Mouse (Mus musculus): Measurements from ENCODE around the gene Mitf.

The Mitf gene

DNA sequence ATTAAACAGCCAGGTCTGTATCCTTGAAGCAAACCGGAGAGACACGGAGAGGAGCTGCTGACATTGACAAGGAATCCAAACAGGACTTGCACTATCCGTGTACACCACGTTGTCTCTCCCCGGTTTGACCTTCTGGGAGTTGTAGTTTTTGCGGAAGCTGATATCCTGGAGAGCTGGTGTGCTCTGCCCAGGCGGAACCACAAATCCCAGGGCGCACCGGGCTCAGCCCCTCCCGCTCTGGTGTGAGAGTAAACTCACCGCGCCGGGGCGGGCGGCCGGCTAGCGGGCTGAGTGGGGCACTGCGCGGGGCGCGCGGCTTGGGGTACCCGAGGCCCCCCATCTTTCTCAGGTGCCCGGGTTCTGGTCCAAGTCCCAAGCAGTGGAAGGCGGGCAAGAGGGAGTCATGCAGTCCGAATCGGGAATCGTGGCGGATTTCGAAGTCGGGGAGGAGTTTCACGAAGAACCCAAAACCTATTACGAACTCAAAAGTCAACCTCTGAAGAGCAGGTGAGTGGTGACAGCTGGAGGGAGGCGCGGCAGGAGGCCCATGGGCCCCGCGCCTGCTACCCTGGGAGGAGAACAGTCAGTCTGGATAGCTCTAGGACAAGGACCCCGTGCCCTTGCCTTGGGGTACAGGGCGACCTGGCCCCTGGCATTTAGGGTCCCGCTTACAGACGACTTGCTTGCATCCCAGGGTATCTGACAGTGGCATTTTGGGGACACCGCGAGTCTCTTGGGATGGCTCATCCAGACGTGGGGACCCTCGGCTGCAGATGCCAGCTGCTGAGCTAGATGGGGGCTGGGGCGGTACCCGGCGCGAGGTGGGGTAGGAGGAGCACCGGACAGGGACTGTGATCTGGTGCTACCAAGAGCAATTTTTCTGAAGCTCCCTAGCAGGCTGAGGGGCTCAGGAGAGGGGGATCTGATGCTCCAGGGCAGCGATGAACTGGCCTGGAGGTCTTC lies at the start of gene Mitf:
Mitf (plus strand) TSS at position 272 of the 963 bp plus-strand sequence.
- DNase-seq (ENCODE audit: low spot score): peak; percentile 80

DNA sequence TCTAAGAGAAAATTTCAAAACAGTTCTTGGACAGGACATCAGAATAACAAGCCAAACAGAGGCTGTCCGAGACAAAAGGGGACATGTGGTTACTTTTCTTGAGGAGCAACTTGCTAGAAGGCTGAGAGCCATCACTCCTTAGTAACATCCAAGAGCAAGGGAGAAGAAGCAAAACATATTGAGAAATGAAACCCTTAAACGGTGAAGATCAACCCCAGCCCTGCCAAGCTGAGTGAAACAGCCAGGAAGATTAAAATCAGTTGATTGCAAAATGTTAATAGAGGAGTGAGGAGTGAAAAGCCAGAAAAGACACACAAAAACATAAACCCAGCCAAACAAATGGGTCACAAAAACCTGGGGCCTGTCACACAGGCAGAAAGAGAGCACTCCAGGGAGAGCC lies 49.5 kb upstream of the Mitf start:
- DNase-seq (ENCODE audit: low spot score): no peak

DNA sequence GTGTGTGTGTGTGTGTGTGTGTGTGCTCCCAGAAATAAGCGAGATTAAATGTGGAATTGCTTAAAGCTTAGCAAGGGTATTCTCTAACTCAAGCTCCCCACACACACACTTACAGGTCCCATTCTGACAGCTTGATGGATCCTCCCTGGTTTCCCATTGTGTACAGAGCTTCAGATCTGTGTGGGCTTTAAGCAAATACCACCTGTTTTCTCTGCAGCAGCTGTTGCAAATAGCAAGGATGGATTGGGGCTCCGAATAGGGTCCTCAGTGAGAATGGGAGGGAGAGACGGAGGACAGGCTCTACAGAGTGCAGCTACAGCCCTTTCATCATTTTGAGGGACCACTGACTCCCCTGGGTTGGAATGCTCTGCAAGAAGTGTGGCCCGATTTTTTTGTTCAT lies 48.0 kb upstream of the Mitf start:
- no peak for DNase-seq (ENCODE audit: low spot score)

DNA sequence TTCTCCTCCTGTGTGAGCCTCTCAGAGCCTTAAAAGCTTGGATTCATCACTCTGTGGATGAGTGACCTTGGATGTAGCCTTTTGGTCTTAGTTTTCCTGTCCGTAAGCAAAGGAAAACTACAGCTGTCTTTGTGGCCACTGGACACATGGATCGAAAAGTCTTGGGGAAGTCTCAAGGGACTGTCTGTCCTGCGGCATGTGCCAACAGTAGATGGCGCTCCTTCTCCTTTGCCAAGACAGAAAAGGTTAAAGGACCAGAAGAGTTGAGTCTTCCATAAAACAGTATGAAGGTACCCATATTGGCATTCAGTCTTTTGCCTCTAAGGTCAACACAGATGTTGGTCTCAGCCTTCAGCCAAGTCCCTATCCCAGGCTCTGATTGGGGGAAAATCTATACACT lies 47.6 kb upstream of the Mitf start:
- no peak for DNase-seq (ENCODE audit: low spot score)

DNA sequence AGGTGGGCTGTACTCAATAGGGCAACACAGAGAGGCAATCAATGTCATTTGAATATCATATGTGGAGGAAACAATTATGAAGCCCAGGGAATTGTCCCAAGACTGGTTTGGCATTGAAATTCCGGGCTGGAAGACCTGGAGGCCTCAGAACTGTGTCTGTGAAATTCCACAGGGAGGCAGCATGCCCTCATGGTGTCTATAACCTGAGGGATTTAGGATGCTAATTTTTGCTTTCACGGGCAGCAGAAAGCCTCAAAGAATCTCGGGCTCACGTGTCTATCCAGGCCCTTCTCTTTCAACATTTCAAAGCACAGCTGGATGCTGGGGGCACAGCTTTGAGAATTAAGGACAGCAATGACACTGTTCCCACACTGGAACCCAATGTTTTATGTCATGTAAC lies 45.5 kb upstream of the Mitf start:
- DNase-seq (ENCODE audit: low spot score): no peak

DNA sequence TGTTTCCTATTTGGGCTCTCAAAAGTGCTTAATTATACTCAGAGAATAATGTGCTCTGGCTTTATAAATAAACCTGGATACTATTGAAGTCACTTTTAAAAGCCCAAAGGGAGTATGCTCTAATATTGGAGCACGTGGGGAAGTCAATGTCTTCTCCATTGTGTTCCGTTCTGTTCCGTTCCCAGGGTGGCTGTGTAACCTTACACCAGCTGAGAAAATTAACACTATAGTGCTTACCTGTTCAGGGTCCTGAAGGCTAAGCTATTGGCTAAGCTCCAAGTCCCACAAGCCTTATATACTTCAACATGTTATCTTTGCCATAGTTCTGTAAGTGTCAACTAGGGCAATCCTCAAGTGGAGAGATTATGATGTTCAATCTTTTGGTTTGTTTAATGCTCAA lies 42.9 kb upstream of the Mitf start:
- DNase-seq (ENCODE audit: low spot score): no peak

DNA sequence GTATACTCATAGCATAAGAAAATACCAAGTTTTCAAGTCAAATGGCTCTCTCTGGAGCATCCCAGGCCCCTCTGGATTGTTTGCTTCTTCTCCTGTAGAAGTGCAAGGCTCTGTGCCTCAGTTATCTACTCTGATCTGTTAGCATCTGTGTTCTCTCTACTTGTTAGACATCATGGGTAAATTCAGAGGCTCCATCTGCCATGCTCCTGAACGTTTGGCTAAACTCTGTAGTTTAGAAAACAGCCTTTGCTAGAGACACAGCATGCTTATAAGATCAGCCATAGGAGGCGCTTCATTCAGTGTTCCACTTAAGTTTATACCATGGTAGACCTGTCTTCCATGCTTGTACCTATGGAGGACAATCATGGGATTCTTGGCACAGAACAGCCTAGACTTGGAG lies 39.0 kb upstream of the Mitf start:
- DNase-seq (ENCODE audit: low spot score): no peak

DNA sequence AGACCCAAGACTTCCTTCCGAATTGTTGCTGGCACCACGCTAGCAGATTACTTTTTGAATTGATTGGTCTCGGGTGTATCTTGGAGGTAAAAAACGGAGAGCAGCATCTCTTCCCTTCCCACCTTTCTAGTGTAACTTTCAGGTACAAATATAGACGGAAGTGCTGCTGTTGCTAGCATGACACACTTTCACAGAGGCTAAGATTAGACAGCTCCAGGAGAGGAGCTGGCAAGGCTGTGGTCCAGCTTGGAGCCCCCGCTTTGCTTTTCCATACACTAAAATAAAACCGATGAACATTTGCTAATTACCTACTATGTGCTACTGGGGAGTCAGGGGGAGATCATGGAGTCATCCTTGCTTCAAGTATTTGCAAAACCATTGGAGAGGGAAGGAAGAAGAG lies 37.3 kb upstream of the Mitf start:
- no peak for DNase-seq (ENCODE audit: low spot score)

DNA sequence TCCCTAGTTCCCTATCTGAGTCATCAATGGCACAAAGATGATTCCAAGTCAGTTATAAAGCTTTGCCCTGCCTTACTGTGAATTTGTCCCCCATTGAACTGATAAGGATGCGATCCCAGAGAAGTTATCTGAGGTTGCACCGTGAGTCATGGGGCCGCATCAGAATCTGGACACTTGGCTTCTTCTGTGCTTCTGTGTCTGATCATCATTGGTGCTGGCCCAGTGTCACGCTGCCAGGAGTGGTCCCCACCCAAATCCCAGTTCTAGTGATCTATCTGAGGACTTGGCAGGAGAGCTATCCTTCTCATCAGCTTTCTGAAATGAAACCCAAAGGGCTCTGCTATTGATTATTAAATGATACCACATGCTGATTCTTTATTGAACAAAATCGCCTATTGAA lies 25.5 kb upstream of the Mitf start:
- DNase-seq (ENCODE audit: low spot score): no peak

DNA sequence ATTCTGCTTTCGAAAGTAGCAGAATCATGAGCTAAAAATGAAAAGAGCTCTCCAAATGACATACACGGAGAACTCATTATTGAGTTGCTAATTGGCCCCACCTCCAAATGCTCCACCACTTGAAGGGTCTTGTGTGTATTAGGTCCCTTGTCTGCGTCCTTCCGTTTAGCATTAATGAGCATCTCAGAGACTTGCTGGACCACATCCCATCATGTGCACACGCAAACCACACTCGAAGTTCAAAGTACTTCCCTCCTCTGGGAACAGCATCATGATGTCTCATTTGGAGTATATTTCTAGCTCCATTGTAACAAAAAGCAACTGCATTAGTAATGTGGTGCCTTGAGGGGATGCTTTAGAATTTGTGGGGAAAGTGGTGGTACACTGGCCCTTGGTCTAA lies 24.6 kb upstream of the Mitf start:
- DNase-seq (ENCODE audit: low spot score): no peak

DNA sequence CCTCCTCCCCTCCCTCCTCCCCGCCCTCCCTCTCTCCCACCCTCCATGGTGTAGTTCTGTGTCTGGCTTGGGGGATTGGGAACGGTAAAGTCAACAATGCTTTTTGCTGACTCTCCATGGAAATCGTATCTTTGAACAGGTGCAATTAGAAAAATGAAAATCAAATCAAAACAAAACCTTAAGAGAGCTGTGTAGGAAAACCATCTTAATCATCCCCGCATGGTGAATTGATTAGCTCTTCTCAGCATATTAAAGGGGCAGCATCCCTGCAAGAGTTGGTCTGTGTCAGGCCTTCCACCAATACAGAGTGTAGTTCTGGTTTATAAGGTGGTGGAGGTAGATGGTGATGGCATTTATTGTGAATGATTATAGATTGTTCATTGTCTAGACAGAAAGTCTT lies 20.0 kb upstream of the Mitf start:
- no peak for DNase-seq (ENCODE audit: low spot score)

DNA sequence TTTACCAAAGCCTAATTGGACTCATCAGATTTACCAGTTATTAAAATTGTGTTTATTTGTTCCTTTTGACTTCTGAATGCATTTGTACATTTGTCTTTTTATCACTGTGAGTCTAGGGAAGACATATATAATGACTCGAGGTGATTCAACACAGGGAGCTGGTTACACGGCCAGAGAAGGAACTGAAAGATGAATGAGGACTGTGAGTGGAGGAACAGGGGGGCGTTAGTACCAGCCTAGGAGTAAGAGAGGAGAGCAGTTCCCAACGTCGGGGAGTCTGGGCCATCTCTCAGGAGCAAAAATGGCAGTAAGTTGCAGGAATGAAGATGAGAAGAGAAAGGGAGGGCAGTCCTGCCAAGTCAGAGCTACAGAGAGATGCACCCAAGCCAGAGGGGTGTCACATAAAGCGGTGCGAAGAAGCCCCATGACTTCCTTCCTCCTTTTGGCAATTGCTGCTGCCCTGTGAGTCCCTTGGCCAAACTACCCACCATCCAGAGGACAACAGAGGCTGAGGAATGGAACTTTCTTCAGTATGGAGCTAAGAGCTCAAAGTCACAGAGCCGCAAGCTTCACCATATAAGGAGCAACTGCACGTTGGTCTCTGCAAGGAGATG lies 18.4 kb upstream of the Mitf start:
- DNase-seq (ENCODE audit: low spot score): no peak

DNA sequence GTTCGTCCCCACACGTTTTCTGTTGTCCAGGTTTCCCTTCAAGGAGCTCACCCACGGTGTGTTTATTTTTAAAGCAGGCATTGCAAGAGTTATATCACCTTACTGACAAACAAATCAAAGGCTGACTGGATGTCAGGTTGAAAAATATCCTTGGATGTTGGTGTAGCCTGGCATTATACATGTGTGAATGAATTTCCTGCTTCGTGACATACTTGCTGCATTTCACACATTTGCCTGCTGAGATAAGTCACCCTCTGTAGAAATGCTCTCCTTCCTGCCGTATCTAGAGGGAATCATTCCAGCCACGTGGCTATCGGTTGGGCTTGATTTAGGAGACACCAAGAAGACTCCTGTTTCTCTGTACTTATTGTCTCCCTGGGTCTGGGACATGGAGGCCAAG lies 17.2 kb upstream of the Mitf start:
- no peak for DNase-seq (ENCODE audit: low spot score)

DNA sequence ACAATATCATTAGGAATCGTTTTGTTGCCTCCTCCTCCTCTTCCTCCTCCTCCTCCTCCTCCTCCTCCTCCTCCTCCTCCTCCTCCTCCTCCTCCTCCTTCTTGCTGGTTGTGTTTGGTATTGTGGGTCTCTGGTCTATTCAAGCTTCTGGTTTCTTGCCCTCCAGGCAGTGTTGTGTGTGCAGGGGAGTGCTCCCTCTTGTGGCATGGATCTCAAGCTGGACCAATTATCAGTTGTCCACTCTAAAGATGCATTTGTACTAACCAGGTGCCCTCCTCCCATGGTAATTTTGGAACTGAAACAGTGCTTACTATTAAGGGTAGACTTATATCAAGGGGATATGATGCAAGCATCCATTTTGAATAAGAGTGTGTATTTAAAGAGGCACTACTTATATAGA lies 14.7 kb upstream of the Mitf start:
- DNase-seq (ENCODE audit: low spot score): no peak

DNA sequence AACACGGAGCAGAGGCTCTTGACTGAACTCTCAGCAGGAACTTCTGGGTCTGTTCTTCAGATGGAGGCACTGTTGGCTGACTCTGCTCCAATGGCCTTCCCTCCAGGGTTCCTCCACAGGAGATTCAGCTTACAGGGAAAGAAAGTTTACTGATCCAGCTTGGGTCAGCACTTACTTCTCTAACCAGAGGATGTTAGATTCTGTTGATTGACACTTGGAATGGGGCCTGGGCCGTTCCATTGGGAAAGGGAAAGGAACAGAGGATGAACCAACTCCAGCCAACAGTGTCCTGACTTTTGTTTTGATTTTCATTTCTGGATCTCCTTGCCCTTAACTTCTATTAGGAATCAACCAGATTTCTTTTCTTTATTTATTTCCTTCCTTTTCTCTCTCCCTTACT lies 11.7 kb upstream of the Mitf start:
- DNase-seq (ENCODE audit: low spot score): no peak

DNA sequence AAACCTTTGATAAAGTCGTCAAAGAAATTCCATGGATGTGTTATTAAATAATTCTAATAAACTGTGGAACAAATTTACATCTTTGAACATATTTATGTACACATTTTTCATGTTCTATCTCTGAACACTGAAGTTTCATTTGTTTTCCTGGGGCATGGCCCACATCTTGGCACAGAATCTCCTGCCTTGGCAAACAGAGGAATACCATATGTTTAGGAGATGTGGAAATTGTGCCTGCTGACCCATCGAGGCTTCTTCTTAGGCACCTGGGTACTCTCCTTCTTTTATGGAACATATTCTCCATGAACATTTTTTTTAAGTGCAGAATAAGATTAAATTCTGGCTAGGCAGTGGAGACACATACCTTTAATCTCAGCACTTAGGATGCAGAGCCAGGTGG lies 6.2 kb upstream of the Mitf start:
- DNase-seq (ENCODE audit: low spot score): no peak

DNA sequence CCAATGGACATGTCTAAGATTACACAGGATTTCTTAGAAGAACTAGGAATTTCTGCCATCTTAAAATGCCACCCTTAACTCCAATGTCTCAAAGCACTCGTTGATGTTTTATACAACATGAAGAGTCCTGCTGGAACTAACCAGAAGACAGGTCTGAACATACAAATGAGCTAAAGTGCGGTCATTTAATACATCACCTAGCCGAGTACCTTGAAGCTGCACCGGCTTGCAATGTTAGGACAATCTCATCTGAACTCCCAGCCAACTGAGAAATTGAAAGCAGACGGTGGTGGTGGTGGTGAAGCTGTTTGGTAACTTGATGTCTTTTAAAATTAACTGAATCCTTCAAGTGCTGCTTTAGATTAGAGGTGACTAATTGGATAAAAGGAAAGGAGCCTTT lies 801 bp upstream of the Mitf start:
- no peak for DNase-seq (ENCODE audit: low spot score)

DNA sequence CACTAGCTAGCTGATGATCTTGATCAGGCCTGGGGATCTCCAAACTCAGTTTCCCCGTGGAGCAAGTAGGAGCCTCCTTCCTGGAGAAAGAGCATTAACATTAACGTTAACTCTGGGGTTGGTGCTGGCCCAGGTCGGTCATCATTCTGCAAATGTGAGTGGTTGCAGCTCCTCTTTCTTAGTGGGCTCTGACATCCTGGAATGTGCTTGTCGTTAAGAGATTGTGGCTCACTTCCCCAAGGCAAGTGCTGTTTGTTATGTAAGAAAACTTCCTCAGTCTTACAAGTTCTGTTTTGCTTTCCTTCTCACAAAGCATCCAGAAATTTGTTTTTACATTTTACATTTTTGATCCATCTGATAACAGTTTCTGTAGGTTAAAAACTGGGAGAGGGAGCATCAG lies 7.3 kb downstream of the Mitf start:
- no peak for DNase-seq (ENCODE audit: low spot score)

DNA sequence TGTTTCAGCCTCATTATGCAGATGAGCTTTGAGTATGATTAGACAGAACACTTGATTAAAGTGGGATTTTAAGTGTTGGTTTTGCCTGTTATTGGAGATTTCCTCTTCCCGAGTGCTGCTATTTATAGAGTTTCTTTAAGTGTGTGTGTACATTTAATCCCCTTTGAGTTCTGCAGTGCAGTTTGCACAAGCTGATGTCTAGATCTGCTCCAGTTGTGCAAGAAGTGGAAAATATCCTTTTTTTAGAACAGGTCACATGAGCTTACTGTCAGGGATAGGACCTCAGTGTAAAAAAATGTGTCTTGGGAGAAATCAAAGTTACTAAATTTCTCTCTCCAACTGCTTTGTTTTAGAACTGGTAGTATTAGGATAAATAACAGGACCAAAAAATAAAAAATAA lies 8.9 kb downstream of the Mitf start:
- DNase-seq (ENCODE audit: low spot score): no peak

DNA sequence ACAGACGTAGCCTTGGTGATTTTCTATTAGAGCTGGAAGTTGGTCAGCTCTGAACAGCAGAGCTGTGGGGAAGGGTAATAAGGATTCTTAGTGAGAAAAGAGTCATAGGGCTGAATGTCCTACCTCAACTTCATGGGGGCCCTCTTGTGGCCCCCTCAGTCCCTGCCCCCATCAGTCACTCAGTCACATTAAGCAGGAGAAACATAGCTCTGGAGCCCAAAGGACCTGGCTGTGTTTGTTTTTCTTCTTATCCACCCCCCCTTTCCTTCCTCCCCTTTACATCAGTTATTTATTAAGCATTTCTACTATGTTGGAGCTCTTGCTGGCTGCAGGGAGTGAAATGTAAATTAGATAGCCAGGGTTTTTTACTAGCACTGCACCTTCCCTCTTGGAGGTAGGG lies 10.0 kb downstream of the Mitf start:
- no peak for DNase-seq (ENCODE audit: low spot score)

DNA sequence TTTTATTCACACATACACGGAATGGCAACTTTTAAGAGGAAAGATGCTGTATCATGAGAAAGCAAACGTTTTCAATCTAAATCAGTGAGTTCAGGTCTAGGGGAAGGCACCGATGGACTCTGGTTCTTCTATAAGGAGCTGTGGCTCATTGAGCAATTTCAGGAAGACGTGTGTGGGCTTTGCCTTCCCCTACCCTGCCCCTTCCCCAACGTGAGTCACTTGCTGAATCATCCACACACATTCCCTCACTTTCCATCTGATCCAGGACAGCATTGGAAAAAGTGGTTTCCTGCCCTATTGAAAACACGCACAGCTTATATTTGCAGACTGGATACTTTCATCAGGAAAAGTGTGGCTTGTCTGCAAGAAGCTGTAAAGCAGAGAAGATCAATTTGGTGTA lies 11.3 kb downstream of the Mitf start:
- DNase-seq (ENCODE audit: low spot score): no peak

DNA sequence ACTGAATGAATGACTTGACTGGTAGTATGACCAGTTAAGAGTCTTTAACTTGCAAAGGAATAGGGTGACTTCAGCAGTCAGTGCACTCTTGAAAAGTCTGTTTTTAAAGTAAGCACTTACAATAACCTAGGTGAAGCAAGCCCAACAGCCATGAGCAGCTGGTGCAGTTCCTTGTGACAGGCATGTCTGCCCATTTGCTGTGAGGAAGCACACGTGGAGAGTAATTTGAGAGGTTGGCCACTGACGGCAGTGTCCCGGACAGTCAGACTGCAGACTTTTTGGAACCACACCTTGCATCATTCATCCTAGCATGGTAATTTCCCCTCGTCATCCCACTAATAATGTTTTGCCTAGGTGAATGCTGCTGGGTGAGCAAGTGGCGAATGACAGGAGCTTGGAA lies 12.1 kb downstream of the Mitf start:
- DNase-seq (ENCODE audit: low spot score): no peak

DNA sequence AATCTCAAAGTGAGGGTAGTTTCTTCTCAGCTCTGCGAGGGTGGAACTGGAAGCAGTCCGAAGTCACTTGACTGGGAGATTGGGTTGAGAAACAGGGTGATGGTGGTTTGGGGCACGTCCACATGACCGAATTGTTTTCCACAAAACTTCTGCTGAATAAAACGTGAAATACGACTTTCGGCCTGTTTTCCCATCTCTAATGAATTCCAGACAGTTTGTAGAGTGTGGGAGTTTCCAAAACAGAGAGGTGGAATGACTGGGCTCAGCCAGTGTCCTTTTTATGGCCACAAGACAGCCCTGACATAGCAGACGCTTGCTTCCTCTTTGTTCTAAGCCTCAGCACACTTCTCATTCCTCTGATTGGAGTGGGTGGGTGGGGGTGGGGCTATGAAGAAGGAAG lies 13.7 kb downstream of the Mitf start:
- no peak for DNase-seq (ENCODE audit: low spot score)

DNA sequence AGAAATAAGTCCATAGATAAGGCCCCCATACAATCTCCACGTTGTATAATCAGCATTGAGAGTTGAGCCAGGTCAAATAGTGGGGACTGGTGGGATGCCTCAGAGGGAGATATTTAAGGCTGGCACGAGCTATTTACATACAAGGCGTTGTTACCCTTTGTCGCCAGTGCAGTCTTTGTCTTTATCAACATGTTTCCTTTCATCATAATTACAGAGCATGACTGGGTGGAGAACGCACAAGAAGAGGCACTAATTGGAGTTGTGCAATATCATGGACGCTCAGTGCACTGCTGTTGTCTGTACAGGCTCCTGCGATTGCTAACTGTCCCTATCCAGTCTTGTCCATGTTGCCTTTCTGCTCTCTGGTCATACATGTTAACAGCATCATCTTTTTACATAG lies 15.0 kb downstream of the Mitf start:
- no peak for DNase-seq (ENCODE audit: low spot score)

Measured in ovary, postnatal 10 days (tissue).